10 mouse cellular contexts compared by ENCODE assay signal in the genomic region with DNA sequence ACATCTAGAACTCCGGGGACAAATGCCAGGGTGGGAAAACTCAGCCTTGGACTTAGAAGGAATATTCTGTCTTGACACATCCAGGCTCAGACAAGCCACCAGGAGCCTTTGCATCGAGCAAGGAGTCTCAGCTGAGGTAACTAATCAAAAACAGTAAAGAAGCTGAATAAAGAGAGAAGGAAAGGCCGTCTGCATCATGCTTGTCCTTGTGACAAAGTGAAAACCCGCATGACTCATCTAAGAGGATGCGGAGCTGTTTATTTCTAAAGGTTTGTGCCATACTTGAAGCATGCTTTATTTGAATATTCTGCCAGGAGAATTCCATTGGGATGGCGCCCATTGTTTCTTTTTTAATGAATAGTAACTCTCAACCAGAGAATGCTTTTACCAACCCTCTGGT.
A peak's percentile ranks its signal among the peaks of the same experiment; 100 is the strongest.
DNase-seq lines count a peak whose midpoint lies in the region; ATAC-seq lines count a peak whose summit lies in the region.
"Had no signal": no experiment of that assay in that cellular context is flagged by ENCODE, and none has a peak within 500 bp of the region (broad histone marks: within the 10 kb centered on the region; RNA-seq: fewer than 3 reads in every experiment).

No protein-coding gene starts in this region.

- no peak overlapping the region for H3K4me3 ChIP-seq in hindbrain, embryonic 13.5 days
- H3K4me3 ChIP-seq in neural tube, embryonic 12.5 days = no peak overlapping the region
- H3K4me3 ChIP-seq: heart, embryonic 10.5 days; lung, embryonic 15.5 days had no signal

- no peaks in the 10 kb centered on the region for H3K36me3 ChIP-seq in hindbrain, embryonic 13.5 days
- no peaks in the 10 kb centered on the region for H3K36me3 ChIP-seq in neural tube, embryonic 12.5 days
- H3K36me3 ChIP-seq: heart, embryonic 10.5 days; lung, embryonic 15.5 days had no signal

- peak overlapping the region; percentile 29; the same call in 1 of the 2 replicates for H3K9ac ChIP-seq in hindbrain, embryonic 13.5 days
- no peak overlapping the region for H3K9ac ChIP-seq in neural tube, embryonic 12.5 days
- H3K9ac ChIP-seq: lung, embryonic 15.5 days had no signal

- no peaks in the 10 kb centered on the region for H3K9me3 ChIP-seq in hindbrain, embryonic 13.5 days
- H3K9me3 ChIP-seq in neural tube, embryonic 12.5 days = no peaks in the 10 kb centered on the region
- H3K9me3 ChIP-seq: heart, embryonic 10.5 days; lung, embryonic 15.5 days had no signal

- peak; percentile 60; the same call in 1 of the 2 replicates for ATAC-seq in hindbrain, embryonic 13.5 days (ENCODE audit: low FRiP score)
- ATAC-seq in neural tube, embryonic 12.5 days (ENCODE audit: low FRiP score, low read depth) = peak; percentile 37; the same call in 1 of the 2 replicates

- peaks cover 35% of the 10 kb centered on the region for H3K4me1 ChIP-seq in hindbrain, embryonic 13.5 days (replicated peaks)
- H3K4me1 ChIP-seq in neural tube, embryonic 12.5 days = peaks cover 20% of the 10 kb centered on the region
- H3K4me1 ChIP-seq: heart, embryonic 10.5 days; lung, embryonic 15.5 days had no signal

- peak overlapping the region; percentile 88 for H3K27ac ChIP-seq in hindbrain, embryonic 13.5 days
- H3K27ac ChIP-seq in neural tube, embryonic 12.5 days = no peak overlapping the region
- H3K27ac ChIP-seq: heart, embryonic 10.5 days; lung, embryonic 15.5 days had no signal

- WGBS in hindbrain, embryonic 13.5 days = 16% methylated on average over 6 of the region's 6 CpGs
- WGBS in neural tube, embryonic 12.5 days = 33% methylated on average over 6 of the region's 6 CpGs

- H3K4me2 ChIP-seq in hindbrain, embryonic 13.5 days = peak overlapping the region; percentile 31; the same call in 1 of the 2 replicates
- H3K4me2 ChIP-seq in neural tube, embryonic 12.5 days (replicated peaks) = peak overlapping the region; percentile 7
- H3K4me2 ChIP-seq: lung, embryonic 15.5 days had no signal

- intact Hi-C loops in heart, postnatal 14 days (cut with DNase I) = no loop called here

- no peaks in the 10 kb centered on the region for H3K27me3 ChIP-seq in hindbrain, embryonic 13.5 days
- no peaks in the 10 kb centered on the region for H3K27me3 ChIP-seq in neural tube, embryonic 12.5 days (replicated peaks)
- H3K27me3 ChIP-seq: lung, embryonic 15.5 days had no signal

- peak; percentile 29 for DNase-seq in embryo, embryonic 11 days
- DNase-seq in embryo, embryonic 9.5 days (ENCODE audit: extremely low spot score) = no peak
- DNase-seq in brain, adult 2 months (ENCODE audit: low read depth, low spot score) = peak; percentile 60
- DNase-seq in thymus, postnatal 10 days (ENCODE audit: low spot score in 2 of 2) = no peak
- DNase-seq in heart, postnatal 14 days = no peak
- DNase-seq in heart, adult 11 months = no peak

Comparison
In these comparisons a context has a peak if more than half of its experiments do, and no peak if none do; other contexts are left out.
1. DNase-seq: peak in embryo, embryonic 11 days (single experiment) and brain, adult 2 months (single experiment); none in embryo, embryonic 9.5 days (single experiment), thymus, postnatal 10 days (0 of 2), heart, postnatal 14 days (0 of 2) and heart, adult 11 months (single experiment).